Comparison of ENCODE assay signal across 12 mouse cellular contexts in genomic region chr4:123235835-123236430, GRCm38 (mm10). TPM values are rescaled to one million over a fixed set of nuclear protein-coding genes. Genes with fewer than 3 reads are reported as not detected.
DNase-seq lines count a peak whose midpoint lies in the region; ATAC-seq and TF ChIP-seq lines count a peak whose summit lies in the region.
"Had no signal": no experiment of that assay in that cellular context is flagged by ENCODE, and none has a peak within 500 bp of the region (broad histone marks: within the 10 kb centered on the region; RNA-seq: fewer than 3 reads in every experiment).

No protein-coding gene starts in this region.

- no peaks in the 10 kb centered on the region for H3K9me3 ChIP-seq in heart, postnatal 0 days (replicated peaks; ENCODE audit: control insufficient read depth, low read length)
- H3K9me3 ChIP-seq in lung, postnatal 0 days (ENCODE audit: low read length): no peaks in the 10 kb centered on the region
- H3K9me3 ChIP-seq in hindbrain, embryonic 14.5 days (ENCODE audit: control insufficient read depth, low read length): no peaks in the 10 kb centered on the region
- no peaks in the 10 kb centered on the region for H3K9me3 ChIP-seq in stomach, embryonic 15.5 days
- H3K9me3 ChIP-seq: forebrain, embryonic 13.5 days; limb, embryonic 12.5 days had no signal

- peak overlapping the region; percentile 28 for H3K27ac ChIP-seq in heart, postnatal 0 days (ENCODE audit: low read depth)
- peak overlapping the region; percentile 60 for H3K27ac ChIP-seq in lung, postnatal 0 days (ENCODE audit: low read length)
- H3K27ac ChIP-seq in hindbrain, embryonic 14.5 days: no peak overlapping the region
- H3K27ac ChIP-seq in stomach, embryonic 15.5 days: no peak overlapping the region
- H3K27ac ChIP-seq: forebrain, embryonic 13.5 days; limb, embryonic 12.5 days had no signal

- H3K27me3 ChIP-seq in heart, postnatal 0 days (ENCODE audit: control insufficient read depth, insufficient read depth, low read length): peaks cover 10% of the 10 kb centered on the region; the same call in 1 of the 2 replicates
- H3K27me3 ChIP-seq in lung, postnatal 0 days (replicated peaks; ENCODE audit: insufficient read depth, low read length): peaks cover 20% of the 10 kb centered on the region
- H3K27me3 ChIP-seq in hindbrain, embryonic 14.5 days (ENCODE audit: control insufficient read depth, insufficient read depth, low read length): peaks cover 40% of the 10 kb centered on the region
- H3K27me3 ChIP-seq in stomach, embryonic 15.5 days (replicated peaks): peaks cover 6% of the 10 kb centered on the region; the same call in 1 of the 2 replicates

- H3K4me2 ChIP-seq in heart, postnatal 0 days (ENCODE audit: low read depth, low read length): peak overlapping the region; percentile 14
- peak overlapping the region; percentile 20; the same call in 1 of the 2 replicates for H3K4me2 ChIP-seq in lung, postnatal 0 days (replicated peaks; ENCODE audit: low read depth, low read length)
- 0 out of 2 replicates have a peak overlapping the region, but pooled peaks have one; percentile 19 for H3K4me2 ChIP-seq in hindbrain, embryonic 14.5 days (replicated peaks)
- peak overlapping the region; percentile 17; the same call in 1 of the 2 replicates for H3K4me2 ChIP-seq in stomach, embryonic 15.5 days
- H3K4me2 ChIP-seq: forebrain, embryonic 13.5 days; limb, embryonic 12.5 days had no signal

- no peak overlapping the region for H3K9ac ChIP-seq in heart, postnatal 0 days (replicated peaks; ENCODE audit: low read depth, low read length)
- no peak overlapping the region for H3K9ac ChIP-seq in lung, postnatal 0 days (replicated peaks; ENCODE audit: low read depth)
- H3K9ac ChIP-seq in hindbrain, embryonic 14.5 days: no peak overlapping the region
- H3K9ac ChIP-seq in stomach, embryonic 15.5 days: no peak overlapping the region
- H3K9ac ChIP-seq: forebrain, embryonic 13.5 days; limb, embryonic 12.5 days had no signal

- no peak for ATAC-seq in heart, postnatal 0 days (ENCODE audit: insufficient read depth, low read depth)
- ATAC-seq in lung, postnatal 0 days: no peak
- no peak for ATAC-seq in hindbrain, embryonic 14.5 days (ENCODE audit: low FRiP score)
- no peak for ATAC-seq in stomach, embryonic 15.5 days (ENCODE audit: insufficient read depth, low FRiP score, low read depth)
- ATAC-seq in megakaryocyte progenitor cell, adult 5-6 weeks (replicated peaks; ENCODE audit: poor library complexity): no peak
- ATAC-seq: forebrain, embryonic 13.5 days; Patski had no signal

- no peak overlapping the region for H3K4me3 ChIP-seq in heart, postnatal 0 days (ENCODE audit: low read depth, low read length)
- H3K4me3 ChIP-seq in lung, postnatal 0 days (ENCODE audit: low read depth, low read length): no peak overlapping the region
- H3K4me3 ChIP-seq in hindbrain, embryonic 14.5 days (replicated peaks; ENCODE audit: low read length): no peak overlapping the region
- peak overlapping the region; percentile 2; the same call in 1 of the 2 replicates for H3K4me3 ChIP-seq in stomach, embryonic 15.5 days (replicated peaks)
- H3K4me3 ChIP-seq: forebrain, embryonic 13.5 days; layer of hippocampus, adult 2 months; limb, embryonic 12.5 days had no signal

- H3K4me1 ChIP-seq in heart, postnatal 0 days (ENCODE audit: control insufficient read depth, insufficient read depth): peaks cover 26% of the 10 kb centered on the region
- H3K4me1 ChIP-seq in lung, postnatal 0 days (ENCODE audit: insufficient read depth, low read depth, low read length): peaks cover 6% of the 10 kb centered on the region; the same call in 1 of the 2 replicates
- H3K4me1 ChIP-seq in hindbrain, embryonic 14.5 days (replicated peaks; ENCODE audit: control insufficient read depth, insufficient read depth, low read length): peaks cover 15% of the 10 kb centered on the region; the same call in 1 of the 2 replicates
- peaks cover 22% of the 10 kb centered on the region for H3K4me1 ChIP-seq in stomach, embryonic 15.5 days

- H3K36me3 ChIP-seq in heart, postnatal 0 days (replicated peaks; ENCODE audit: control insufficient read depth, insufficient read depth, low read length): no peaks in the 10 kb centered on the region
- no peaks in the 10 kb centered on the region for H3K36me3 ChIP-seq in lung, postnatal 0 days (ENCODE audit: insufficient read depth, low read length)
- no peaks in the 10 kb centered on the region for H3K36me3 ChIP-seq in hindbrain, embryonic 14.5 days (replicated peaks; ENCODE audit: control insufficient read depth, insufficient read depth)
- H3K36me3 ChIP-seq in stomach, embryonic 15.5 days: no peaks in the 10 kb centered on the region
- H3K36me3 ChIP-seq: limb, embryonic 12.5 days had no signal

- no peak for TF ChIP-seq CTCF in heart, postnatal 0 days (IDR thresholded peaks at IDR 0.05; ENCODE audit: low read depth)
- TF ChIP-seq CTCF in lung, postnatal 0 days (IDR thresholded peaks at IDR 0.05): no peak

- 68% methylated on average over 9 of the region's 9 CpGs for WGBS in heart, postnatal 0 days
- 59% methylated on average over 9 of the region's 9 CpGs for WGBS in lung, postnatal 0 days
- WGBS in hindbrain, embryonic 14.5 days: 53% methylated on average over 9 of the region's 9 CpGs
- WGBS in stomach, embryonic 15.5 days: 69% methylated on average over 9 of the region's 9 CpGs

- DNase-seq in heart, postnatal 0 days (ENCODE audit: low spot score): no peak
- no peak for DNase-seq in heart, adult 9 months (ENCODE audit: low spot score in 2 of 2)
- peak; percentile 33 for DNase-seq in lung, postnatal 0 days (ENCODE audit: low spot score)
- no peak for DNase-seq in lung, postnatal 4 days
- DNase-seq in hindbrain, embryonic 14.5 days (ENCODE audit: low spot score): no peak
- DNase-seq: adrenal gland, postnatal 10 days had no signal

- TF ChIP-seq EP300 in heart, postnatal 0 days (IDR thresholded peaks at IDR 0.05; ENCODE audit: low read depth): no peak
- no peak for TF ChIP-seq EP300 in lung, postnatal 0 days (IDR thresholded peaks at IDR 0.05)

RNA-seq across cellular contexts. Expression of gene Heyl, which starts 2.6 kb away (rescaled TPM):
- 9.0 and 12.3 TPM in 2 replicates for total RNA-seq in heart, postnatal 0 days (2014; rRNA removed; ENCODE audit: low replicate concordance)
- 8.9 and 9.0 TPM in 2 replicates for polyA plus RNA-seq in heart, postnatal 0 days (2015; fragmentation: Nextera tagmentation; extraction: Ambion mirVana)
- 20.3 and 23.6 TPM in 2 replicates for polyA plus RNA-seq in lung, postnatal 0 days (2015; fragmentation: Nextera tagmentation; extraction: Ambion mirVana)
- polyA plus RNA-seq in hindbrain, embryonic 14.5 days (2014; fragmentation: Nextera tagmentation; extraction: Ambion mirVana): 6.8 and 8.2 TPM in 2 replicates
- 14.1 and 18.9 TPM in 2 replicates for polyA plus RNA-seq in stomach, embryonic 15.5 days (2015; fragmentation: Nextera tagmentation; extraction: Ambion mirVana)
- not detected in 2 replicates for total RNA-seq in megakaryocyte progenitor cell, adult 5-6 weeks (2015)
- not detected in 2 replicates for total RNA-seq in megakaryocyte progenitor cell, adult 5-6 weeks (2017)
- polyA plus RNA-seq: Patski had no signal

RNA-seq across cellular contexts. Expression of gene Pabpc4, which starts 26.2 kb away (rescaled TPM):
- total RNA-seq in heart, postnatal 0 days (2014; rRNA removed; ENCODE audit: low replicate concordance): 350 and 355 TPM in 2 replicates
- 54.6 and 55.3 TPM in 2 replicates for polyA plus RNA-seq in heart, postnatal 0 days (2015; fragmentation: Nextera tagmentation; extraction: Ambion mirVana)
- polyA plus RNA-seq in lung, postnatal 0 days (2015; fragmentation: Nextera tagmentation; extraction: Ambion mirVana): 10.8 and 11.4 TPM in 2 replicates
- polyA plus RNA-seq in hindbrain, embryonic 14.5 days (2014; fragmentation: Nextera tagmentation; extraction: Ambion mirVana): 32.9 and 33.6 TPM in 2 replicates
- 49.0 and 50.2 TPM in 2 replicates for polyA plus RNA-seq in stomach, embryonic 15.5 days (2015; fragmentation: Nextera tagmentation; extraction: Ambion mirVana)
- 141 and 168 TPM in 2 replicates for total RNA-seq in megakaryocyte progenitor cell, adult 5-6 weeks (2015)
- total RNA-seq in megakaryocyte progenitor cell, adult 5-6 weeks (2017): 118 and 136 TPM in 2 replicates

RNA-seq across cellular contexts. Expression of gene Nt5c1a, which starts 34.6 kb away (rescaled TPM):
- total RNA-seq in heart, postnatal 0 days (2014; rRNA removed; ENCODE audit: low replicate concordance): 3.4 and 14.6 TPM in 2 replicates
- polyA plus RNA-seq in heart, postnatal 0 days (2015; fragmentation: Nextera tagmentation; extraction: Ambion mirVana): 1.7 and 2.4 TPM in 2 replicates
- polyA plus RNA-seq in lung, postnatal 0 days (2015; fragmentation: Nextera tagmentation; extraction: Ambion mirVana): 0.10 TPM in 1 of 2 replicates, not detected in the other
- 0.17 TPM in 1 of 2 replicates, not detected in the other for polyA plus RNA-seq in hindbrain, embryonic 14.5 days (2014; fragmentation: Nextera tagmentation; extraction: Ambion mirVana)
- polyA plus RNA-seq in stomach, embryonic 15.5 days (2015; fragmentation: Nextera tagmentation; extraction: Ambion mirVana): not detected in 2 replicates
- total RNA-seq in megakaryocyte progenitor cell, adult 5-6 weeks (2015): not detected in 2 replicates
- total RNA-seq in megakaryocyte progenitor cell, adult 5-6 weeks (2017): 0.88 TPM in 1 of 2 replicates, not detected in the other
- polyA plus RNA-seq: forebrain, embryonic 13.5 days; limb, embryonic 12.5 days; Patski had no signal

RNA-seq across cellular contexts. Expression of gene Hpcal4, which starts 52.9 kb away (rescaled TPM):
- total RNA-seq in heart, postnatal 0 days (2014; rRNA removed; ENCODE audit: low replicate concordance): 0.57 and 1.5 TPM in 2 replicates
- polyA plus RNA-seq in heart, postnatal 0 days (2015; fragmentation: Nextera tagmentation; extraction: Ambion mirVana): 0.40 and 0.41 TPM in 2 replicates
- polyA plus RNA-seq in lung, postnatal 0 days (2015; fragmentation: Nextera tagmentation; extraction: Ambion mirVana): 0.20 and 0.51 TPM in 2 replicates
- polyA plus RNA-seq in hindbrain, embryonic 14.5 days (2014; fragmentation: Nextera tagmentation; extraction: Ambion mirVana): 34.0 and 52.6 TPM in 2 replicates
- polyA plus RNA-seq in stomach, embryonic 15.5 days (2015; fragmentation: Nextera tagmentation; extraction: Ambion mirVana): 3.5 and 3.6 TPM in 2 replicates
- not detected in 2 replicates for total RNA-seq in megakaryocyte progenitor cell, adult 5-6 weeks (2015)
- not detected in 2 replicates for total RNA-seq in megakaryocyte progenitor cell, adult 5-6 weeks (2017)
- polyA plus RNA-seq: Patski had no signal

Comparison
In these comparisons a context has a peak if more than half of its experiments do, and no peak if none do; other contexts are left out.
1. H3K27ac ChIP-seq: peak in heart, postnatal 0 days (single experiment) and lung, postnatal 0 days (single experiment); none in hindbrain, embryonic 14.5 days (single experiment) and stomach, embryonic 15.5 days (single experiment).
2. Peak in every context shown above with its lines, with median percentiles within 50 percentile points of each other: H3K4me2 ChIP-seq.